Mouse (Mus musculus) hindbrain, embryonic 12.5 days (tissue): Measurements from ENCODE around the gene Gga2. TPM values are rescaled to one million over a fixed set of nuclear protein-coding genes. Genes with fewer than 3 reads are reported as not detected.

Source experiments
- ATAC-seq: fragments of 200-750 bp; cut with Nextera tagmentation; 2 replicates; pipeline ENCODE4 v1.8.0; 2017; ENCODE audit warnings: moderate TSS enrichment; ENCODE audit not compliant: low FRiP score
- H3K27ac ChIP-seq: fragments of 300-500 bp; sonication (generic); 2 replicates; pipeline ENCODE4 v1.5.1; 2016; ENCODE audit warnings: mild to moderate bottlenecking
- H3K27me3 ChIP-seq: fragments of 300-500 bp; sonication (generic); 2 replicates; pipeline ENCODE4 v1.6.1; 2016; ENCODE audit warnings: mild to moderate bottlenecking
- H3K36me3 ChIP-seq: fragments of 300-500 bp; sonication (generic); 2 replicates; pipeline ENCODE4 v1.6.1; 2016; ENCODE audit warnings: mild to moderate bottlenecking
- H3K4me1 ChIP-seq: fragments of 300-500 bp; sonication (generic); 2 replicates; pipeline ENCODE4 v1.6.1; 2016
- H3K4me2 ChIP-seq: fragments of 300-500 bp; sonication (generic); replicated peaks from 2 replicates; pipeline ENCODE4 v1.6.1; 2016; ENCODE audit warnings: mild to moderate bottlenecking
- H3K4me3 ChIP-seq: fragments of 300-500 bp; sonication (generic); 2 replicates; pipeline ENCODE4 v1.5.1; 2016; ENCODE audit warnings: mild to moderate bottlenecking
- H3K9ac ChIP-seq: fragments of 300-500 bp; sonication (generic); 2 replicates; pipeline ENCODE4 v1.6.1; 2016; ENCODE audit warnings: mild to moderate bottlenecking, moderate library complexity
- H3K9me3 ChIP-seq: fragments of 300-500 bp; sonication (generic); replicated peaks from 2 replicates; pipeline ENCODE4 v1.6.1; 2016; ENCODE audit warnings: mild to moderate bottlenecking
- WGBS: fragments of 180-500 bp; shearing (Covaris S2); methylation state at CpG from one replicate; pipeline ENCODE4 v1.1.7; 2016; 5-methylcytosine and 5-hydroxymethylcytosine counted together
- polyA plus RNA-seq: library from polyadenylated mRNA; unstranded; fragments of >200 nt; fragmentation: Nextera tagmentation; extraction: Ambion mirVana; gene quantifications from 2 replicates; pipeline ENCODE4 v1.2.1, GENCODE M21; 2016

Gga2 gene
- polyA plus RNA-seq, 1 experiment from 2014 or later, result 81.6 TPM

GRCm38 (mm10) chr7:121947513-121947912 is 73.5 kb downstream of the Gga2 start:
- no peak overlapping the region for H3K4me2 ChIP-seq
- ATAC-seq, result no peak
- no peaks in the 10 kb centered on the region for H3K4me1 ChIP-seq
- H3K9ac ChIP-seq, result no peak overlapping the region
- H3K36me3 ChIP-seq, result peaks cover 30% of the 10 kb centered on the region; the same call in 1 of the 2 replicates
- H3K27ac ChIP-seq, result no peak overlapping the region
- no peak overlapping the region for H3K4me3 ChIP-seq
- H3K27me3 ChIP-seq, result no peaks in the 10 kb centered on the region
- WGBS, result 71% methylated on average over 4 of the region's 4 CpGs
- H3K9me3 ChIP-seq, result no peaks in the 10 kb centered on the region

DNA sequence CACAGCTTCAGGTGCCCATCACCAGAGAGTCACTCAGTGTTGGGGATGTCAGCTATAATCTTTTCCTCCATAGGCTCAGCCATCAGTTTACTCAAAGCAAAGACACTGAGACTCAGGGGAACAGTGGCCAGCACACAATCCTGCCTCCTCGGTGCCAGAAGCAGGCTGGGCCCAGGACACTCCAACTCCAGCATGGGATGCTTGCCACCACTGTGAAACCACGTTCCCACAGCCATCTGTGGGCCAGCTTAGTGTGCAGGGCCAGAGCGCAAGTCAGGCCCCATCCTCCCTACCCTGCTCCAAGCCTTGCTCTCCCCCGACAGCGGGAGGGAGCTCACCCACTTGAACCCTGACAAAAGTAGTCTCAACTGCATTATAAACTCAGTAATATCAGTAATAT is 74.8 kb downstream of the Gga2 start:
- no peaks in the 10 kb centered on the region for H3K4me1 ChIP-seq
- H3K27me3 ChIP-seq, result no peaks in the 10 kb centered on the region
- no peak overlapping the region for H3K9ac ChIP-seq
- H3K27ac ChIP-seq, result no peak overlapping the region
- peaks cover 33% of the 10 kb centered on the region; the same call in 1 of the 2 replicates for H3K36me3 ChIP-seq
- H3K4me2 ChIP-seq, result no peak overlapping the region
- no peaks in the 10 kb centered on the region for H3K9me3 ChIP-seq
- H3K4me3 ChIP-seq, result no peak overlapping the region
- 81% methylated on average over 5 of the region's 5 CpGs for WGBS
- no peak for ATAC-seq

DNA sequence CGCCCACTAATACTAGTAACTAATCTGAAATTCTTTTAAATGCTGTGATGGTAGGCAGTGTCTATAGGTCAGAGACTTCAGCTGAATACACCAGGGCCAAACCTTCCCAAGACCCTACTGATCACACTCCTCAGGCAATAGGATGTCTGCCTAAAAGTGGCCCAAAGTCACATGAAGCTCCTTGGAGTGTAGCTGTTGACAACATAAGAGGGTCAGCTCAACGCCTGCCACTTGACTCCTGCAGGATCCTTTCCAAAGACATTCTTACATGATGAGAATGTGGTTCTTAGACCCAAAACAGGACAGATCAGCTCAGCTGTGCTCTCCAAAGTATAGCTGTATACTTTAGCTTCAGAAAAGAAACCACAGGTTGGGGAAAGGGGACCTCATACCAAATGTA is 78.7 kb downstream of the Gga2 start:
- Histone ChIP-seq H3K4me2 (no peak overlapping the region), H3K4me1 (peaks cover 15% of the 10 kb centered on the region), H3K4me3 (no peak overlapping the region), H3K9ac (no peak overlapping the region), H3K9me3 (no peaks in the 10 kb centered on the region), H3K27me3 (no peaks in the 10 kb centered on the region), H3K27ac (no peak overlapping the region), H3K36me3 (peaks cover 18% of the 10 kb centered on the region; the same call in 1 of the 2 replicates)
- no peak for ATAC-seq
- 96% methylated on average over 2 of the region's 2 CpGs for WGBS

DNA sequence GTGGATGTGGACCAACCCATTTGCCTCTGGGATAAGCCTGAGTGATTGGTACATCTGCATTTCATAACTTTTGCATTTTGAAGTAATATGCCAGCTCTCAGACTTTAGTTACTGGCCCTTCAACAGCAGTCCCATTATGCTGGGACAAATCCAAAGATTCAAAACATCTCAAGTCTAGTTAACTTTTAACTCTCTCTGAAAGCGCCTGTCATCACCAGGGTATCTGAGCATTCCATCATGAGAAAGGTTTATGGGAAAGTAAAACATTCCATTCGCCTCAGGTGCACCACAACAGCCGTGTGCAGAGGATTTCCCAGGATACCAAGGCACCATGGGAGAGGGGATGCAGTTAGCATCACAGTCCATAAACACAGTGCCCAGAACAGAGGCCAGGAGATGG is 79.4 kb downstream of the Gga2 start:
- Histone ChIP-seq H3K9me3 (no peaks in the 10 kb centered on the region), H3K4me2 (no peak overlapping the region), H3K36me3 (peaks cover 18% of the 10 kb centered on the region; the same call in 1 of the 2 replicates), H3K27ac (no peak overlapping the region), H3K4me1 (peaks cover 15% of the 10 kb centered on the region), H3K4me3 (no peak overlapping the region), H3K9ac (no peak overlapping the region), H3K27me3 (no peaks in the 10 kb centered on the region)
- WGBS, result 88% methylated on average over 3 of the region's 3 CpGs
- no peak for ATAC-seq

- ATAC-seq, result no peak
- 76% methylated on average over 3 of the region's 3 CpGs for WGBS
- no peaks in the 10 kb centered on the region for H3K27me3 ChIP-seq
- no peak overlapping the region for H3K27ac ChIP-seq
- no peak overlapping the region for H3K9ac ChIP-seq
- no peak overlapping the region for H3K4me3 ChIP-seq
- no peak overlapping the region for H3K4me2 ChIP-seq
- peaks cover 15% of the 10 kb centered on the region for H3K4me1 ChIP-seq
- no peaks in the 10 kb centered on the region for H3K9me3 ChIP-seq
- H3K36me3 ChIP-seq, result peaks cover 18% of the 10 kb centered on the region; the same call in 1 of the 2 replicates
Observed at GRCm38 (mm10) chr7:121941016-121941415, 80.0 kb downstream of the Gga2 start.

GRCm38 (mm10) chr7:121939729-121940128 is 81.3 kb downstream of the Gga2 start:
- Histone ChIP-seq H3K9ac (no peak overlapping the region), H3K9me3 (no peaks in the 10 kb centered on the region), H3K4me1 (peaks cover 21% of the 10 kb centered on the region), H3K4me3 (no peak overlapping the region), H3K27ac (0 out of 2 replicates have a peak overlapping the region, but pooled peaks have one; percentile 17), H3K36me3 (peaks cover 21% of the 10 kb centered on the region), H3K4me2 (no peak overlapping the region), H3K27me3 (no peaks in the 10 kb centered on the region)
- 48% methylated on average over 4 of the region's 4 CpGs for WGBS
- ATAC-seq, result peak; percentile 67

GRCm38 (mm10) chr7:121939244-121939643 is 81.8 kb downstream of the Gga2 start:
- H3K9ac ChIP-seq, result no peak overlapping the region
- peaks cover 21% of the 10 kb centered on the region for H3K4me1 ChIP-seq
- 0 out of 2 replicates have a peak overlapping the region, but pooled peaks have one; percentile 17 for H3K27ac ChIP-seq
- 61% methylated on average over 6 of the region's 6 CpGs for WGBS
- H3K4me2 ChIP-seq, result no peak overlapping the region
- H3K27me3 ChIP-seq, result no peaks in the 10 kb centered on the region
- H3K4me3 ChIP-seq, result no peak overlapping the region
- ATAC-seq, result 0 out of 2 replicates have a peak, but pooled peaks have one; percentile 6
- H3K36me3 ChIP-seq, result peaks cover 21% of the 10 kb centered on the region
- no peaks in the 10 kb centered on the region for H3K9me3 ChIP-seq

DNA sequence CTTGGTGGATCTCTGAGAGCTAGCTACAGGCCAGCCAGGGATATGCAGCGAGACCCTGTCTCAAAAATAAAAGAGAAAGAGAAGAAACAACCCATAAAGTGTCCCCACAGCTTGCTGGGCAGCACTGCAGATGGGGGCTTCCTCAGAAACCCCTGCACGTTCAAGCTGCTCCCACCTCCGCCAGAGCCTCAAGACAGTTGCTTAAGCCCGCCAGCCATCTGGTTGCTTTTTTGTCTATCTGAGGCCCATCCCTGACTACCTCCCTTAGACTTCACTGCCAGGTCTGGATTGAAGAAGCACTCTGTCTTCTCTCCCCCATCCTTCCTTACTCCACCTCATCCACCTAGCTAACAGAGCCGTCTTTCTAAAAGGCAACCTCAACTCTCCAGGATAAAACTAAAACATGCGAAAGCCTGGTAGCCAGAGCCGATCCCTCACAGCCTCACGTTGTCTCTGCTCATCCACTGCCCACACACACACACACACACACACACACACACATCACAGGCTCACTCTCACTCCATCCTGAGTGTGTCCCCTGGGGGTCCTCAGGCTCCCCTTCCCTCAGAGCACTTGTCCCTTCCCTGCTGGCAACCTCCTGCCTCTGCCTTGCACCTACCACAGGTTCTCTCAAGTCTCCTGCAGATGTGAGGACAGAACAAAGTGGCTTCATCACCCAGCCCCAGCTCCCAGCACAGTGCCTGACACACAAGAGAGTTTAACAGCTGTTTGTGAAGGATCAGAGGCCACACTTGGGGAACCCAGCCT is 82.7 kb downstream of the Gga2 start:
- peaks cover 21% of the 10 kb centered on the region for H3K4me1 ChIP-seq
- no peak overlapping the region for H3K9ac ChIP-seq
- 0 out of 2 replicates have a peak, but pooled peaks have one; percentile 32 for ATAC-seq
- H3K4me3 ChIP-seq, result no peak overlapping the region
- no peak overlapping the region for H3K27ac ChIP-seq
- no peak overlapping the region for H3K4me2 ChIP-seq
- H3K27me3 ChIP-seq, result no peaks in the 10 kb centered on the region
- no peaks in the 10 kb centered on the region for H3K9me3 ChIP-seq
- WGBS, result 78% methylated on average over 8 of the region's 8 CpGs
- peaks cover 15% of the 10 kb centered on the region for H3K36me3 ChIP-seq

DNA sequence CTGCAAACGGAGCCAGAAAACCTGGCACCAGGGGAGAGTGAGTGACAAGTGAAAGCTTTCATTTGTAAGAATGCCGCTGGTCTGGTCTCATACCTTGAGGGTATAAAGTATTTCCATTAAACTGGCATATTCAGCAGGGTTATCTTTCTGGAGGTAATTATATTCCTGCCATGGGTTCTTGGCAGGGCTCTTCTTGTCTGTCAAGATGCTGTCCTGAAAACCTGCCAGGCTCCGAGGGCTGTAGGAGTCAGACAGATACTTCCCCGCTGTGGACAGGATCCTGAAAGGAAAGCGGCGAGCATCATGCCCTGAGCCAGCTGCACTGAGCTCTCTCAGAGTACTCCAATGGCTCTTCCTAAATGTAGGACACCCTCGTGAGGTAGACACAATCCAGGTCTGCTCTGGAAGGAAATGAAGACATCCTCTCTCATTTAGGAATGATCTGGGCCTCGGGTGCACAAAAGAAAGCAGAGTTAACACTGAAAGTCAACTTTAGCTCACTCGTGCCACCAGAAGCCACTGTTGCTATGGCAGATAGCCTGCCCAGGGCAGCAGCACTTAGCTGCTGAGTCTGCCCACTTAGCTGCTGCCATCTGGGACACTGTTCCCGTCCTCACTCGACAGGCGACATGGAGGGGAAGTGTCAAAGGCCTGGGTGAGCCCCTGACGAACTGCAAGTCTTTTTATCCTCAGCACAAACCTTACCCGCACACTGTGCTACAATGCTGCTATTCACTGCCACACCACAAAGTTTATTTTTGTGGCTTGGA is 84.0 kb downstream of the Gga2 start:
- H3K27me3 ChIP-seq, result no peaks in the 10 kb centered on the region
- H3K4me2 ChIP-seq, result no peak overlapping the region
- H3K4me1 ChIP-seq, result peaks cover 21% of the 10 kb centered on the region
- 71% methylated on average over 14 of the region's 14 CpGs for WGBS
- no peaks in the 10 kb centered on the region for H3K9me3 ChIP-seq
- H3K4me3 ChIP-seq, result no peak overlapping the region
- H3K9ac ChIP-seq, result no peak overlapping the region
- peaks cover 6% of the 10 kb centered on the region; the same call in 1 of the 2 replicates for H3K36me3 ChIP-seq
- ATAC-seq, result no peak
- H3K27ac ChIP-seq, result no peak overlapping the region

Other genes with a start within 250 kb of the Gga2 start
- 0.14 and 0.21 TPM in 2 replicates for gene Scnn1b, start 156.2 kb downstream of the Gga2 start, polyA plus RNA-seq
- gene Cog7, start 39.5 kb downstream of the Gga2 start, polyA plus RNA-seq, result 21.1 and 22.4 TPM in 2 replicates
- 97.3 and 105 TPM in 2 replicates for gene Ubfd1, start 46.0 kb upstream of the Gga2 start, polyA plus RNA-seq
- 12.7 and 13.5 TPM in 2 replicates for gene Ears2, start 46.0 kb upstream of the Gga2 start, polyA plus RNA-seq
- 511 and 556 TPM in 2 replicates for gene Ndufab1, start 80.7 kb upstream of the Gga2 start, polyA plus RNA-seq
- 13.3 and 13.5 TPM in 2 replicates for gene Palb2, start 111.8 kb upstream of the Gga2 start, polyA plus RNA-seq
- 124 and 135 TPM in 2 replicates for gene Dctn5, start 111.8 kb upstream of the Gga2 start, polyA plus RNA-seq
- 89.9 and 95.2 TPM in 2 replicates for gene Plk1, start 138.2 kb upstream of the Gga2 start, polyA plus RNA-seq
- gene Ern2, start 165.0 kb upstream of the Gga2 start, polyA plus RNA-seq, result 0.40 and 0.56 TPM in 2 replicates
- 0.28 TPM in 1 of 2 replicates, not detected in the other for gene Chp2, start 198.3 kb upstream of the Gga2 start, polyA plus RNA-seq